Mouse (Mus musculus) CD4-positive, CD25-positive, alpha-beta regulatory T cell, adult 4 months (primary cell): Measurements from ENCODE around the gene Gramd1b. TPM values are rescaled to one million over a fixed set of nuclear protein-coding genes. Genes with fewer than 3 reads are reported as not detected.

Source experiments
- ATAC-seq: one replicate; pipeline ENCODE4 v1.8.0; 2017
- polyA plus RNA-seq, 2 experiments: library from polyadenylated mRNA; unstranded; fragments of 100-300 nt; shearing (Covaris generic); gene quantifications; one replicate each; pipeline ENCODE4 v1.2.1; 2017

Gramd1b gene
- polyA plus RNA-seq, 2 experiments from 2014 or later: 57.6 to 69.2 TPM

DNA sequence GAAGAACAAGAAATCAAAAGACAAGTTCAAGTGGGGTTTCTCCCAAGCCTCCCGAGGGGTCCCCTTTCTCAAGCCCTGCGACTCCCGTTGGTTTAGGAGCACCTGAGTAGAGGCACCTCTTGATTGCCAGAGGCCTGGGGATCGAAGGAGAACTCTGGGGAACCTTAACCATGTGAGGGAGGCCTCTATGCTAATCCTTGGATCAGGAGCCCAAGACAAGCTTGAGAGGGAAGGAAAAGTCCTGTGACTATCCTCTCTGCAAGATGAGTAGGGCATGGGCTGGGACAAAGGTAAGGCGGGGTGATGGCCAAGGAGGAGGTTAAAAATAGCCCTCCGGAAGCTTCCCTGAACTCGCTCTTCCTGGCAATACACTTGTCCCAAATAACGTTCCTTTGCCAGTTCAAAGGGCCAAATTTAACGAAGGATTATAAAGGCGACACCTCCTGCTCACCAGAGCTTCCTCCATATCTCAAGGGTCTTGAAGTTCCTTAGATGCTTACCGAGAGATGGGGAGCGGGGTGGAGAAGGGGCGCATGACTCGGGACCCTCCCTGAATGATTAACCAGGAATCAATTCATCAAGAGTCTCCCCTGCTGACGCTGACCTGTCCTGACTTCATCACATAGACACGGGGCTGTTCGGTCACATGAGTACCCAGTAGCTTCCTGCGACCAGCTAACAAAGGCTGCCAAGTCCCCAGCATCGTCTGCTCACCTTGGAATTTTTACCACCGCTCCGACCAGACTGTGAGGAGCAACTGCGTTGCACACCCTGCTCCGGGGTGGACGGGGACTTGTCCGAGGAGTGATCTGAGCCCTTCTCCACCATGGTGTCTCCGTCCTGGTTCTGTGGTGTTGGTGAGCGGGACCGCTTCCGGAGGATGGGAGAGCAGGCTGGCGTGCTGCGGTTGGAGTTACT is 198.2 kb downstream of the Gramd1b start:
- ATAC-seq: no peak

DNA sequence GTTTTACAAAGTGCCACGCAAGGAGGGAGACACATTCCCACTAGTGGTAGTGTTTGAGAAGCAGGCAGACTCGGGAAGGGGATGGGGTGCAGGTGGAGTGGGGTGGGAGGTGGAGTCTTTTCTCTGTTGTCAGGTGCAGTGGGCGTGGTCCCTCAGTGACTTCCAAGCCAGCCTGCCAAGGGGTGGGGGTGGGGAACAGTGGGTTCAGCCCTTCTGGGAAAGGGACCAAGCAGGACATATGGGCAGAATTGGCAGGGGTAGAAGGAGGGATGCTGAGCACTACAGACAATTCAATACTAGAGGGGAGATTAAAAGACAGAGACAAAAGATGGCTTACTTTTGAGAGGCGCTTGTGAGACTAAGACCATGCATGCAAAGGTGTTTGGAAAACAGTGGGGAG is 198.9 kb downstream of the Gramd1b start:
- ATAC-seq: no peak

DNA sequence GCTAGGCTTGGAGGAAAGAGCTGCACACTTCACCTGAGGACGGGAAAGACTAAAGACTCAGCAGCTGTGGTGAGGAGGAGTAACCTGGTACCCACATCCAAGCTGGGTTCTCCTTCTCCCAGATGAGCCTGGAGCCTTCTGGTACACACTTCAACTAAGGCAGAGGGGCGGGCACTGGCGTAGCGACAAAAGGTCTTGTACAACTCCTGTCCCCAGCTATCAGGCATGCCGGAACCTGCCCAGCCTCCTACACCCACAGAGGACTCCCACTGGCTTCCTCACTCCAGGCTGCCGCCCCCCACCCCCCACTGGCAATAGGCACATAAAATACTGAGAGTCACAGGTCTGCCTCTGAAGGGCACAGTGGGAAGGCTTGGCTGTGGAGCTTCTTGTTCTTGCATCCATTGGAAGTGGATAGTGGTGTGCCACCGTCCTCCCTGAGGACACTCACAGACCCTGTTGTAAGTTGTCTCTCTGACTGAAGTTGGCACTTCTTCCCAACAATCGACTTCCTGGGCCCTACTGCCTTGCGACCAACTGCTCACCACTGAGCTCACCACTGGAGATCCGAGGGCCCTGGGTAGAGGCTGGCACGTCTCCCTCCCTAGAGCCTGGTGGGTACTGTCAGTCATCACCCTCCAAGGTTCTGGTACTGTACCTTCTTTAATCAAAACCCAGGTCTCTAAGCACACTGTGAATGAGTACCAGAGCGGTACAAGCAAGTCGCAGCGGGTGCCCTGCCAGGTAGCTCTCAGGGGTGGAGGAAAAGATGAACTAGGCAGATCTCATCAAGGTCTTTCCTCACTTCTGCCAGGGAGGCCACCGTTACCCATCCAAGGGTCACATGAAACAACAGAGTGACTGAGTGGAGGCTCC is 199.5 kb downstream of the Gramd1b start:
- no peak for ATAC-seq

DNA sequence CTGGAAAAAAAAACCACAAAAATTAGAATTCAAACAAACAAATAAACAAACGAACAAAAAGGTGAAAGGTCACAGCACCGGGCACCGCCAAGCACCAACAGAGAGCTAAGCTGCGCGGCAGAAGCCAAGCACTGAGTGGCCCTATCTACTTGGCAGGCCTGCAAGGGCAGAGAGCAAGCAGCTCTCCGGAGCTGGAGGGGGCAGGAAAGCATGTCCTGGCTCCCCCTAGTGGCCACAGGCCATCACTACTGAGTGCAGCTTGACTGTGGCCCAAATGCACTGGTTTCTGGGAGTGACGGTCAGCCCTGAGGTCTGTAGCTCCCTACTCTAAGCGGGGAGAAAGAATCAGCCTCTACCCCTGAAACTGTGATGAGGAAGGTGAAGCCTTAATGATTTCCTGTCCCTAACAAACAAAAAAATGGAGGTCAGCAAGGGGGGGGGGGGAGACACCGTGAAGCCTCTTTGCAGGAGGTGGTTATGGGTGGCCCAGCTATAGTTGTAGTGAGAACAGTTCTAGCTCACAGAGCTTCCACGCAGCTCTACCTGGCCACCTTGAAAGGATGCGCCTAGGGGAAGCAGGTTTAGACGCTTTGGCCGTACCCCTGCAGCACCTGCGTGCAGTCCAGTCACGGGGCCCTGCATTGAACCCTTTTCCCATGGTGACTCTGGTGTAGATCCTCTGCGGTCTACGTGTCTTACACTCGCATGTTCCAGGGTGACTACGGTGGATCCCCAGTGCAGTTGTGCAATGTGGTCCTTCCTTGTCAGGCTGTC is 200.4 kb downstream of the Gramd1b start:
- peak; percentile 76 for ATAC-seq

DNA sequence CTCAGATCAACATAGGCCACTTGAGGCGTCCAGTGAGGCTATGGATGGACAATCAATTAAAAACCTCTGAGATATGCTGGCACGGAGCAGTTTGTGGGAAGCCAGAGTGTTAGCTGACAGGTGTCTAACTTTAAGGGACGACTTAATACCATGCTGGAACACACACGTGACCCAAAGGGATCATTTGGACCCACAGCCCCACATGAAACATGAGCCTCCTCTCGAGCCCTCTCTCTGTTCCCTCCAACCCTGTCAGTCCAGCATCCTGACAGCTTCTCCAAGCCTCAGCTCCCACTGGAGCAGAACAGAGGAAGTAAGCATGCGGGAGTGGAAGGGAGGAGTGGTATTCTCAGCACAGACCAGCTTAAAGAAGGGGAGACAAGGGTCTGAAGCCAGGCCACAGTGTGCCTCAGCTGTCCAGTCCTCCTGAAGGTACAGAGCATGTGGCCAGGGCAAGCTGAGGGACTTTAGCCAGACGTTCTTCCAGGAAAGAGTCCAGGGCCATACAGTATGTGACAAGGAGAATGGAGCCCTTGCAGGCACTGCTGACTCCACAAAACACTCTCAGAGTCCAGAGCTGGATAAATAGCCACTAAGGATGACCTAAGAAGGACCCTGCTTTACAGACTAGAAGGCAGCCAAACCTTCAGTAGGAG is 204.8 kb downstream of the Gramd1b start:
- ATAC-seq: no peak

DNA sequence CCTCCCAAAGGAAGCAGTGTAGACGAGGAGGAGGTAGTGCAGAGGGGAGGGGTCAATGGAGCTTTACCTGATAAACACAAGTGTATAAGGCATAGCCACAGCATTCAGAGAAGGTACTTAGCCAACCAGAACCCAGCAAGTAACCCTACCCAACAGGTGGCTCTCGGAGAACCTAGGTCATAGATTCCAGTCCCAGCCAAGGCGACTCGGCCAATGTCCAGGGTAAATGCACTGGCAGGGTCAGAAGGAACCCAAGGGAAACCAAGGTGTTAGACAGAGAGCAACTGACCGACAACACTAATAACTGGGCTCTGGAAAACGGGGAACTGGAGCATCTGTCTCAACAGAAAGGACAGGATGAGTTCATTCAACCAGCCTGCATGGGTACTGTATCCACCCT is 206.4 kb downstream of the Gramd1b start:
- no peak for ATAC-seq

DNA sequence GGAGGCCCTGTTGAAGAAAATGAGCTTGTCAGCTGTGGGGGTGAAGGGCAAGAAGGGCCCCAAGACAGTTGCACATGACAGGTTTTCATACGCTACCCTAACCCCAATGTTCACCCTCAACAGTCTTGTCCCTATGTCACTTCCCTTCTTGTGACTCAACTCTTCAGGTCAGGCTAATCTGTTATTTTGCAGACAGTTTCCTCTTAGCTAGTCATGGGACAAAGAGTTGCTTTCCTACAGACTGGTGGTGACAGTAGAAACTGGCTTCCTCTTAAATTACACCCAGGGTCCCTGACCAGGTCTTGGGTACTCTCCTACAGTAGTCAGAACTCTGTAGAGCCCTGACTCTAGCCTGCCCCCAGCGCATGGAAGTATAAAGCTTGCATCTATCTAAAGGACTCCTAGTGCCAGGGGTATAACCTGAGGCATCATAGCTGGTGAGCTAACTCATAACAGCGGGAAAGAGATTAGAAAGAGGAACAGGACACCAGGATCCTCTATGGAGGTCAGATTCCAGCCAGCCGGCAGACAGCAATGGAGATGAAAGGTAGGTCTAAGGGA is 206.9 kb downstream of the Gramd1b start:
- no peak for ATAC-seq

DNA sequence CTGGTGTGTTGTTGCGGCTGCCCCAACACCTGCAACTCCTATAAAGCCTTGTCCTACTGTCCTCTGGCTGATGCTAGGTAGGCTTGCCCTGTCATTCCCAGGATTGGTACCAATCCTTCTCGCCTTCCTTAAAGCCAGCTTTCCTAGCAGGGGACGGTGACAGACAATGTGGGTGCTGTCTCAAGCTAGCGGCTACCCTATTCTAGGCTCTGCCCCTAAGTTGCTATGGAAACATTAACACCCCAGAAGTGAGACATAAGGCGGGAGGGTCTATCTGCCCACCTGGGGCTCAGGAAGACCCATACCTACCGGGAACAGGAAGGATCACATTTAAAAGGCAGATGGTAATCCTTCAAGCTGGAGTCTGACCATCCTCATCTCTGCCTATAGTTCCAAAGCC is 207.4 kb downstream of the Gramd1b start:
- no peak for ATAC-seq

DNA sequence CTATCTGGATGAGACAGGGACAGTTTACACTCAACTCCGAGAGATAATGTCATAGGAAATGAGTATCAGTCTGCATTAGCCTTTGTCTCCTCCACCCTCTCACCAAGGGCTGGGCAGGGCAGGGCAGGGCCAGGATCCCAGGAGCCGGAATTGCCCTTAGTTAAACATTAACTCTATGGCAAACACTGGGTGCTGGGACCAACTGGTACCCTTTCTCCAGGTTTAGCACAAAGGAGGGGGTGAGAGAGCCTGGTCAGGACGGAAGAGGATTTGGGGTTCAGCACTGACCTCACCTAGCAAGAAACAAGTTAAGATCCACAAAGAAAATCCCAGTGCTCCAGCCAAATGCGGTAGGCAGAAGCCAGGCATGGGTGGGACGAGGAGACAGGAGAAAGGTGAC is 208.0 kb downstream of the Gramd1b start:
- ATAC-seq: no peak

DNA sequence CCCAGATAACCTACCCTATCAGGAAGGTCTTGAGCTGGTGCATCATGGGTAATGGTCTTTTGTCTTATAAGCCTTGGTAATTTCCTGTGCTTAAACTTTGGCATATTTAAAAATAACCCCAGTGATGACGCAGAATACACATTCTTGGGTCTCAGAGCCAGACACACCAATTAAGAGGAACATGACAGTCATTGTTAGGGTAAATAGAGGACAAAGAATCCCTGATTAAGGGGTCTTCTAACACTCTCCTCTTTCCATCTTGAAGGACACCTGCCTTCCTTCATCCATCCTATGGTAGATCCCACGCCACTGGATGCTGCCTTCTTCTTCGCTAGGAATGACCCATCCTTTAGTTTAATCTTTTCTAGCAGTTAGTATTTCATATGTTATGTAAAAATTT is 208.8 kb downstream of the Gramd1b start:
- no peak for ATAC-seq

DNA sequence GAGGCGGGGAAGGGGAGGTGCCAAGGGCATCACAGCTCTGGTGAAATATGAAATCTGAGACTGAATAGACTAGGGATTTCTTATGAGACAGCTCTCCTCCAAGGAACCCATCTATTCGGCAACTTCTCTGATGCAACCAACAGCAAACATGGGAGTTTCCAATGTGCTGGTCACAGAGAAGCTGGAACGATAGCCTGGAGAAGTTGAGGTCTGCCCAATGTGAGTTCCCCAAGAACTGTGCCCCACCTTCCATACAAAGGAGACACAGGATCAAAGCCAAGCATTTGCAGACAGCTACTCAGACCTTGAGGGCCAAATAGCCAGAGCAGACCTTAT is 209.5 kb downstream of the Gramd1b start:
- ATAC-seq: no peak

DNA sequence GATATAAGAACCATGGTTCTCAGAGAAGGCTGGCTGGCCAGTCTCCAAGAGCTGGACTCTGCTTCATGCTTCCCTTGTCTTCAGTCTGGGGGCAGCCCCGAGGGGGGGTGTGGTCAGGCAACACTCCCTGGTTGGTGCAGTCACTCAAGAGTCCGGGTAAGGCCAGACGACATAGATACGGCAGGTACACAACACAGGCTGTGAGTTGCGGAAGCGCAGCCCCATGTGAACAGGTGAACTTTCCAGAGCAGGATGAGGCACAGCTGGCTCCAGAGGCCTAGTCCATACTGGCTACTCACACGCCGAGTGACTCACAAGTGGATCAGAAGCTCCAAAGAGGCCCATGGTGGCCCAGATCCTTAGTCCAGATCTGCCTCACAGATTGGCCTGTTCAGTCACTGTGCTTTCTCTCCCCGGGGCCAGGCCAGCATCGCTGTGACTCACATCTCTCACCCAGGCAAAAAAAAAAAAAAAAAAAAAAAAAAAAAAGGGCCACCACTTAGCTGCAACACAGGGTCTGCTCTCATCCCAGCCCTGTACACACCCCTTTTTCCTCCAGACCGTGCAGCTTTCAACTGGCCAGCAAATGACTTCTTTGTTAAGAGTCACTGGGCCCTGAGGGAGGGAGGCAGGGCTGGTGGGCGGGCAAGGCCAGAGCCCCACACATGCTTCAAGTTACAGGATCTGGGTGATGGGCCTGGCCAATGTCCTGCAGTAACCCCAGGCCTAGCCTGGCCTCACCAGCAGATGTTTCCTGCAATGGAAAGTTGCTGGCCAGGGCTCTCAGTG is 210.1 kb downstream of the Gramd1b start:
- ATAC-seq: no peak

DNA sequence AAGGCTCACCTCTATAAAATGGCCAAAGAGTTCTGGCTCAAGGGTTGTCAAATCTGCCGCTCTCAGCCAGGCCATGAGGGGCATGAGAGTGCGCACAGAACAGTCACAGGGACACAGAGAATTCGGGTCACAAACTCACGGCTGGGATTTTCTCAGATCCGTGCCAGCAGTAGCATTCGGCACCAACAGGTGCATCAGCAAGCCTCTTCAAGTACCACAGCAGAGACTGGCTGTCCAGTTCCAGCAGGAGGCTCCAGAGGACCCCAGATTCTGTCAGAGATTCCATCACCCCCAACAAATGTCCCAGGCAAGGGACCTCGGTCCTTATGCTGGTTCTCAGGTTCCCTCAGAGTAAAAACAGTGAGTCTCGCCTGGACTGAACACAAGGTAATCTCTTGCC is 210.8 kb downstream of the Gramd1b start:
- ATAC-seq: no peak

DNA sequence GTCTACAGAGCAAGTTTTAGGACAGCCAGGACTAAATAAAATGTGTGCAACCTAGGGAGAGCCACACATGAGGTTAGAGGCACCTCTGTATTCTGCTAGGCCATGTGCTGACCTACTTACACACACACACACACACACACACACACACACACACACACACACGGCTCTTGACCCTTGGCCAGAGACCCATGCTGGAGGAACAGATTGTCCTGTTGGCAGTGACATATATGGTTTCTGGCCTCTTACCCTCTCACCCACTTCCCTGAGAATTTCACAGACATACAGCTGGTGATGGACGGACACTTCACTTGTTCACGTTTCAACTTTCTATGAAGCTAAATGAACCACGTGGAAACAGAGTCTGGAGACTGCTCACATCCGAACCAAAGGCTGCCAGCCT is 212.4 kb downstream of the Gramd1b start:
- ATAC-seq: no peak

DNA sequence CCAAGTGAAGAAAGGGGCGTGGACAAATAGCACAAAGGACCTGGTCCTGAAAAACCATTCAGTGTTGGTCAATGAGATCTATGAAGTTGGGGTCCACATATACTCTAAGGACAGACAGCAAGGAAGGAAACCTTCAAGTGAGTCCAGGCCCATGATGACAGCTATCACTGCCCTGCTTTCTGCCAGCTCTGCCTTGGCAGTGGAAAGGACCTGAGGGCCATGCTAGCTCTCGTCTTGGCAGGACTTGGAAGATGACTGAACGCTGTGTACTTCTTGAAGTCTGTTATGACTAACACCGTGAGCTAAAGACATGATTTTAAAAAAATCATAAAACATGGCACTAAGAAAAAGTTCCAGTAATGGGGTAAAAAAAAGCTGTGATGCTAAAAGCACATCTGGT is 213.4 kb downstream of the Gramd1b start:
- ATAC-seq: no peak

DNA sequence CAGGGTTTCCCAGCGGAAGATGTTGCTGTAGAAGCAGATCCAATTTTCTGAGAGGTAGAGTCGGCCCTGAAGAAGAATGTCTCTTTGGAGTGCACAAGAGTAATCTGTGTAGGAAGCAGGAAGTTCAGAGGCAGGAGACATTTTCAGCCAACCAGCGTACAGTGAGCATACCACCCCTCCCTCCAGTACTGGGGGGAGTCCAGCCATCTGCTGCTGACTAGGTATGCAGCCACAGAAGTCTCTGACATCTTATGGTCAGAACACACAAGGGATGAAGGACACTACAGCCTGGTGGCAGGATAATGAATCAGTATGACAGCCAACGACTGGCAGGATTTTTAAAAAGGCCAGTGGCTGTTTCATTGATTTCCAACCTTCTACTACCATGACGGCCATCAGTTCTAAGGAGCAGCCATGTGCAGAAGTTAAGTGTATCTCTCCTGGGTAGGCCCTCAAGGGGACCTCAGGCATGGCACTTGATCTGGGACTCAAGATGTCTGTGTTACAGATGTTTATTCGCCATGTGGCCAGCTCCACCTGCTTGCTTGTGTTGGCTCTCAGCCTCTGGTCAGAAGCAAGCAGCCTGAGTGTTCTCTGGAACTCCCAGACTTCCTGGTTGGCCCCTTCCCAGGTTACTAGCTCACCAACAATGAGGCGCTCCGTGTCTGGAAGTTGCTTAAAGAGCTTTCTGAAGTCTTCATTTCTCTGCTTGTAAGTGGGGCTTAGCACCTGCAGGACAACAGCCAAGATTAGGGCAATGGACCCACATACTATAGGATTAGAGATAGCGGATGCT is 214.1 kb downstream of the Gramd1b start:
- ATAC-seq: no peak

DNA sequence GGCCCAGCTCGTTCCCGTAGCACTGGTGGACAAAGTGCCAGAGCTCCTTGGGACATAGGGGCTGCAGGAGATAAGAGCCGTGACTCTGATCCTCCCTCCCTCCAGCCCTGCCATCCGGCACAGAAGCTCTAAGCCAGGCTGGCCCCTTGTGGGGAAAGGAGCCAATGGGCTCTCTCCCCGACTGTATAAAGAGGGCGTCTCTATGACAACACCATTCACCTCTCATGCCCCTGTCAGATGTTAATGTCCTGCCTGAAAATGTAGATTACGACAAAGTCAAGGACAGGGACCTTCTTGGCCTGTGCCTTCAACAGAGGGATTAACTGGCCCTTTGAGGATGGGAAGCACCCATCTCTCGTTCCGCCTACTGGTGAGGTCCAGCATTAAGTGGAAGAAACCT is 219.4 kb downstream of the Gramd1b start:
- ATAC-seq: no peak

DNA sequence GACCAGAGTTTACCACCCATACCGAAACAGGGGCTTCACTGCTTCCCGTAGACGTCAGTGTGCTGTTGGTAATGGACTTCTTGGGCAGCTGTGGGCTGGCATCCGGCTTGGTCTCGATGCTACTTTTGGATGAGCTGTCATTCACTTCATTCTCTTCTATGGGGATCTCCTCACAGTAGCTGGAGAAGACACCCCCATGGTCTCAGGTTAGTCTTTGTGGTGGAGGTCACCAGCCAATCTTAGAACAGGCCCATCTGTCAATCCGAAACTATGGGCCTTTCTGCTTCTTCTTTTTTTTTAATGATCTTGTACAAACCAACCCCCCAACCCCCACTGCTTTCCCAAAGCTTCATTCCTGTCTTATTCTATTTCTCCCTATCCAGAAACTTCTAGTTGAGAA is 221.3 kb downstream of the Gramd1b start:
- no peak for ATAC-seq

DNA sequence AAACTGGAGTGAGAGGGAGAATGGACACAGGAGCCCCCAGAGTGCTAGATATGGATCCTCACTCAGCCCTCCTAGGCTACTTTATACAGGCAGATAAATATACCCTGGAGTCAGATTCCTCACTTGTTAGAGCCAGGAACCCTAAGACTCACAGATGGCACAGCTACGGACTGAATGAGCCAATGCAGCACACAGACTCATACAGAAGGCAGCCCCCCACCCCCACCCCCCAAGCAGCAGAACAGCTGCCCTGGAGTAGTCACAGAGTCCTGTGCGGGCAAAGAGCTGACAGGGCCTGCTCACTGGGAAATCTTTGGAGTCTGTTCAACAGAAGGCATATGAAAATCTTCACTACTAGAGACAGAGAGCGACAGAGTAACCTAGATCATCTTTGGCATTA is 223.9 kb downstream of the Gramd1b start:
- ATAC-seq: no peak

DNA sequence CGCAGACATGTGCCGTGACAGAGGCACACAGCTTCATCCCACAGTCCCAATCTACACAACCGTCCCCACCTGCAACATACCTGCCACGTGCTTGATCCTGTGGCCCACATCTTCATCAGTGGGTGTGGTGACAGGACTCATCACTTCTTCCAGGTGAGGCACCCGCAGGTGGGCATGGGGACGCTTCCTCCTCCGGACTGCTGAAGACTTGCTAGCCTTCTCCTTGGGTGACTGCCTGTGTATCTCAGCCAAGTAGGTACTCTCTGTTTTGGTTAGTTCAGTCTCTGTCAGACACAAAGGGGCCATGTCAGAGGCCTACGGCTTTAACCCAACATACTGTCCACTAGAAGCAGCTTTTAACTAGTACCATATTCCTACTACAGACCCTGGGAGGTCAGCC is 226.9 kb downstream of the Gramd1b start:
- ATAC-seq: no peak

DNA sequence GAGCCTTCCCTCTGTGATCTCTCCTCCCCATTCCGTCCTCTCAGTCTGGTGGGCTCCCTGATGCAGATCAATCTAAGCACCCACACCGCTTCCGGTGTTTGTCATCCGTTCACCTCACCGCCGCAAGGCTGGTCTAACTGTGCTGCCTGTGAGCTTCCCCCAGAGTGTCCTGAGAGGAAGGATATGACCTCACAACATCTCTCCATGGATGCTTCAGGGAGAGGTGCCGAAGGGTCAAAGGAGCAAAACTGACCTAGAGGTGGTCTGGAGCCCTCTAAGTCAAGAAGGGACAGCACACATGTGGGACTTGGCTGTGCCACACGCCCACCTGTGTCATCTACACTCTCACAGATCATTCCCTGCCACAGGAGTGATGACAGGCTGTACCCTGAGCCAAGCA is 228.8 kb downstream of the Gramd1b start:
- no peak for ATAC-seq
